ENCODE assay signal across 11 mouse cellular contexts in genomic region chrX:9202781-9203405, GRCm38 (mm10). TPM values are rescaled to one million over a fixed set of nuclear protein-coding genes. Genes with fewer than 3 reads are reported as not detected.
DNase-seq lines count a peak whose midpoint lies in the region; ATAC-seq lines count a peak whose summit lies in the region.
"Had no signal": no experiment of that assay in that cellular context is flagged by ENCODE, and none has a peak within 500 bp of the region (broad histone marks: within the 10 kb centered on the region; RNA-seq: fewer than 3 reads in every experiment).

No protein-coding gene starts in this region.

- no peak for ATAC-seq in forebrain, embryonic 13.5 days
- ATAC-seq in forebrain, embryonic 11.5 days (replicated peaks; ENCODE audit: low FRiP score) = no peak
- no peak for ATAC-seq in heart, embryonic 16.5 days (replicated peaks; ENCODE audit: extremely low read depth, insufficient read depth, low FRiP score)

- no peaks in the 10 kb centered on the region for H3K36me3 ChIP-seq in forebrain, embryonic 13.5 days (ENCODE audit: poor library complexity, severe bottlenecking)
- no peaks in the 10 kb centered on the region for H3K36me3 ChIP-seq in forebrain, embryonic 11.5 days (ENCODE audit: control insufficient read depth, insufficient read depth, low read length)
- no peaks in the 10 kb centered on the region for H3K36me3 ChIP-seq in heart, embryonic 16.5 days (ENCODE audit: control insufficient read depth, insufficient read depth)

- 45% methylated on average over 7 of the region's 7 CpGs for WGBS in forebrain, embryonic 13.5 days
- 72% methylated on average over 7 of the region's 7 CpGs for WGBS in forebrain, embryonic 11.5 days
- 39% methylated on average over 7 of the region's 7 CpGs for WGBS in heart, embryonic 16.5 days

- no peak for DNase-seq in forebrain, embryonic 11.5 days (ENCODE audit: low spot score)
- peak; percentile 9 for DNase-seq in ovary, adult 18-20 months (ENCODE audit: low spot score)
- no peak for DNase-seq in ovary, postnatal 10 days (ENCODE audit: low spot score)
- peak; percentile 8 for DNase-seq in testis, postnatal 14 days (ENCODE audit: low spot score)
- DNase-seq in thymus, postnatal 10 days (ENCODE audit: low spot score in 2 of 2) = no peak
- DNase-seq in right cerebral cortex, postnatal 14 days = no peak
- DNase-seq: thymus, adult 18-20 months had no signal

- H3K4me3 ChIP-seq in forebrain, embryonic 13.5 days = peak overlapping the region; percentile 19; the same call in 1 of the 2 replicates
- no peak overlapping the region for H3K4me3 ChIP-seq in forebrain, embryonic 11.5 days (ENCODE audit: low read depth, low read length)
- H3K4me3 ChIP-seq in heart, embryonic 16.5 days (ENCODE audit: low read length) = no peak overlapping the region

- no peaks in the 10 kb centered on the region; the same call in 1 of the 2 replicates for H3K4me1 ChIP-seq in forebrain, embryonic 13.5 days
- no peaks in the 10 kb centered on the region for H3K4me1 ChIP-seq in forebrain, embryonic 11.5 days (replicated peaks; ENCODE audit: control insufficient read depth, insufficient read depth, low read length)
- H3K4me1 ChIP-seq in heart, embryonic 16.5 days (ENCODE audit: control insufficient read depth, insufficient read depth, low read length) = no peaks in the 10 kb centered on the region

- peak overlapping the region; percentile 40 for H3K4me2 ChIP-seq in forebrain, embryonic 13.5 days
- no peak overlapping the region for H3K4me2 ChIP-seq in forebrain, embryonic 11.5 days (ENCODE audit: low read depth, low read length, severe bottlenecking)
- peak overlapping the region; percentile 28; the same call in 1 of the 2 replicates for H3K4me2 ChIP-seq in heart, embryonic 16.5 days (ENCODE audit: low read depth, low read length)

- no peaks in the 10 kb centered on the region for H3K9me3 ChIP-seq in forebrain, embryonic 13.5 days (replicated peaks)
- H3K9me3 ChIP-seq in forebrain, embryonic 11.5 days (ENCODE audit: control insufficient read depth, low read length) = no peaks in the 10 kb centered on the region
- H3K9me3 ChIP-seq in heart, embryonic 16.5 days (replicated peaks; ENCODE audit: control insufficient read depth, low read length) = no peaks in the 10 kb centered on the region

- H3K27me3 ChIP-seq in forebrain, embryonic 13.5 days = no peaks in the 10 kb centered on the region
- H3K27me3 ChIP-seq in forebrain, embryonic 11.5 days (ENCODE audit: control insufficient read depth, insufficient read depth, low read length) = peaks cover 2% of the 10 kb centered on the region; the same call in 1 of the 2 replicates
- H3K27me3 ChIP-seq in heart, embryonic 16.5 days (ENCODE audit: control insufficient read depth, insufficient read depth, low read length) = no peaks in the 10 kb centered on the region; the same call in 1 of the 2 replicates

- peak overlapping the region; percentile 54; the same call in 1 of the 2 replicates for H3K27ac ChIP-seq in forebrain, embryonic 13.5 days
- H3K27ac ChIP-seq in forebrain, embryonic 11.5 days (ENCODE audit: low read depth, low read length) = no peak overlapping the region
- H3K27ac ChIP-seq in heart, embryonic 16.5 days (ENCODE audit: low read length) = peak overlapping the region; percentile 61

- H3K9ac ChIP-seq in forebrain, embryonic 13.5 days = no peak overlapping the region
- no peak overlapping the region for H3K9ac ChIP-seq in forebrain, embryonic 11.5 days (ENCODE audit: low read length)
- H3K9ac ChIP-seq in heart, embryonic 16.5 days (ENCODE audit: low read length) = no peak overlapping the region

RNA-seq across cellular contexts. Expression of gene Lancl3, which starts 3.2 kb away (rescaled TPM):
- polyA plus RNA-seq in forebrain, embryonic 13.5 days (2015; fragmentation: Nextera tagmentation; extraction: Ambion mirVana) = 3.8 and 4.7 TPM in 2 replicates
- polyA plus RNA-seq in forebrain, embryonic 11.5 days (2014; fragmentation: Nextera tagmentation; extraction: Ambion mirVana) = 0.55 and 0.75 TPM in 2 replicates
- 2.8 and 3.4 TPM in 2 replicates for polyA plus RNA-seq in heart, embryonic 16.5 days (2015; fragmentation: Nextera tagmentation; extraction: Ambion mirVana)

RNA-seq across cellular contexts. Expression of gene Gm14862, which starts 53.8 kb away (rescaled TPM):
- polyA plus RNA-seq in forebrain, embryonic 13.5 days (2015; fragmentation: Nextera tagmentation; extraction: Ambion mirVana) = 0.24 TPM in 1 of 2 replicates, not detected in the other
- not detected in 2 replicates for polyA plus RNA-seq in forebrain, embryonic 11.5 days (2014; fragmentation: Nextera tagmentation; extraction: Ambion mirVana)
- polyA plus RNA-seq in heart, embryonic 16.5 days (2015; fragmentation: Nextera tagmentation; extraction: Ambion mirVana) = not detected in 2 replicates
- polyA plus RNA-seq: intestine, embryonic 14.5 days; limb, embryonic 14.5 days had no signal

Comparison
In these comparisons a context has a peak if more than half of its experiments do, and no peak if none do; other contexts are left out.
1. DNase-seq: peak in ovary, adult 18-20 months (single experiment) and testis, postnatal 14 days (single experiment); none in forebrain, embryonic 11.5 days (single experiment), ovary, postnatal 10 days (single experiment), thymus, postnatal 10 days (0 of 2) and right cerebral cortex, postnatal 14 days (single experiment).